Comparison of ENCODE assay signal across 10 mouse cellular contexts in the genomic region with DNA sequence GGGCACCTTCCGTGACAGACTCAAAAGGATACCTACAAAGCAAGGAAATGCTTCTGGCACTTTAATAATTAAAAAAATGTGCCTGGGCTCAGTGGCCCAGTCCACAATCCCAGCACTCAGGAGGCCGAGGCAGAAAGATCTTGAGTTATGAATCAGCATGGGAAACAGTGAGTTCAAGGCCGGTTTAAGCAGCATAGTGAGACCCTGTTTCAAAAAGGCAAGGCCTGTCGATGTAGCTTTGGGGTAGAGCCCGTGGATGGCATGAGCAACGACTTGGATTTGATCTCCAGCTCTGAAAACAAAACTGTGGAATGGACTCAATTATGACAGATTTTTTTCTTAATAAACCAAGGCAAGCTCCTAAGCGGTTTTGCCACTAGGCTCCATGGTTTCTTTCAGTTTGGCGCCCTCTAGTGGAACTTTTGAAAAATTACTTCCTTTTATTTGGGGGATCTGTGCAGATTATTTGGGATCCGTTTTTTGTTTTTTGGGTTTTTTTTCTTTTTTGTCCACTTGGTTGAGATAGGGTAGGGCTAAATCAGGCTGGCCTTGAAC. TPM values are rescaled to one million over a fixed set of nuclear protein-coding genes. Genes with fewer than 3 reads are reported as not detected.
DNase-seq lines count a peak whose midpoint lies in the region; ATAC-seq and TF ChIP-seq lines count a peak whose summit lies in the region.
"Had no signal": no experiment of that assay in that cellular context is flagged by ENCODE, and none has a peak within 500 bp of the region (broad histone marks: within the 10 kb centered on the region; RNA-seq: fewer than 3 reads in every experiment).

No protein-coding gene starts in this region.

- H3K27ac ChIP-seq in kidney, embryonic 14.5 days (ENCODE audit: low read depth, low read length), result no peak overlapping the region
- no peak overlapping the region for H3K27ac ChIP-seq in lung, postnatal 0 days (ENCODE audit: low read length)
- H3K27ac ChIP-seq: embryonic facial prominence, embryonic 12.5 days; macrophage had no signal

- no peaks in the 10 kb centered on the region for H3K4me1 ChIP-seq in kidney, embryonic 14.5 days (ENCODE audit: control insufficient read depth, insufficient read depth, low read length)
- peaks cover 14% of the 10 kb centered on the region for H3K4me1 ChIP-seq in G1E (ENCODE audit: insufficient read depth, low read depth, low read length)
- H3K4me1 ChIP-seq in lung, postnatal 0 days (ENCODE audit: insufficient read depth, low read depth, low read length), result no peaks in the 10 kb centered on the region
- H3K4me1 ChIP-seq: embryonic facial prominence, embryonic 12.5 days had no signal

- no peak overlapping the region for H3K4me3 ChIP-seq in kidney, embryonic 14.5 days (ENCODE audit: low read length)
- H3K4me3 ChIP-seq in G1E (ENCODE audit: low read depth, low read length), result no peak overlapping the region
- H3K4me3 ChIP-seq in lung, postnatal 0 days (ENCODE audit: low read depth, low read length), result no peak overlapping the region
- H3K4me3 ChIP-seq: embryonic facial prominence, embryonic 12.5 days had no signal

- H3K9me3 ChIP-seq in kidney, embryonic 14.5 days (ENCODE audit: control insufficient read depth, low read length), result no peaks in the 10 kb centered on the region
- H3K9me3 ChIP-seq in G1E (replicated peaks), result no peaks in the 10 kb centered on the region
- no peaks in the 10 kb centered on the region for H3K9me3 ChIP-seq in lung, postnatal 0 days (ENCODE audit: low read length)
- H3K9me3 ChIP-seq: embryonic facial prominence, embryonic 12.5 days had no signal

- no peak for ATAC-seq in kidney, embryonic 14.5 days (ENCODE audit: low FRiP score, low TSS enrichment)
- no peak for ATAC-seq in G1E (ENCODE audit: extremely low read depth, insufficient number of reproducible peaks, low FRiP score, poor library complexity, severe bottlenecking)
- no peak for ATAC-seq in lung, postnatal 0 days

- H3K9ac ChIP-seq in kidney, embryonic 14.5 days (ENCODE audit: low read depth, low read length), result no peak overlapping the region
- H3K9ac ChIP-seq in lung, postnatal 0 days (replicated peaks; ENCODE audit: low read depth), result no peak overlapping the region
- H3K9ac ChIP-seq: embryonic facial prominence, embryonic 12.5 days had no signal

- H3K36me3 ChIP-seq in kidney, embryonic 14.5 days (ENCODE audit: control insufficient read depth, insufficient read depth, low read length), result no peaks in the 10 kb centered on the region
- H3K36me3 ChIP-seq in G1E (replicated peaks), result no peaks in the 10 kb centered on the region
- no peaks in the 10 kb centered on the region for H3K36me3 ChIP-seq in lung, postnatal 0 days (ENCODE audit: insufficient read depth, low read length)
- H3K36me3 ChIP-seq: embryonic facial prominence, embryonic 12.5 days had no signal

- peak; percentile 54 for TF ChIP-seq CTCF in G1E (IDR thresholded peaks at IDR 0.05; ENCODE audit: low read depth, low read length)
- peak; percentile 80 for TF ChIP-seq CTCF in lung, postnatal 0 days (IDR thresholded peaks at IDR 0.05)

- no peak for TF ChIP-seq EP300 in lung, postnatal 0 days (IDR thresholded peaks at IDR 0.05)

- no peak overlapping the region for H3K4me2 ChIP-seq in kidney, embryonic 14.5 days (replicated peaks; ENCODE audit: low read depth, low read length)
- H3K4me2 ChIP-seq in lung, postnatal 0 days (replicated peaks; ENCODE audit: low read depth, low read length), result no peak overlapping the region
- H3K4me2 ChIP-seq: embryonic facial prominence, embryonic 12.5 days had no signal

- WGBS in kidney, embryonic 14.5 days, result 24% methylated on average over 9 of the region's 9 CpGs
- WGBS in lung, postnatal 0 days, result 27% methylated on average over 9 of the region's 9 CpGs

- no peaks in the 10 kb centered on the region for H3K27me3 ChIP-seq in kidney, embryonic 14.5 days (ENCODE audit: control insufficient read depth, insufficient read depth, low read length)
- H3K27me3 ChIP-seq in G1E (ENCODE audit: insufficient read depth, low read length), result peaks cover 38% of the 10 kb centered on the region
- no peaks in the 10 kb centered on the region for H3K27me3 ChIP-seq in lung, postnatal 0 days (replicated peaks; ENCODE audit: insufficient read depth, low read length)
- H3K27me3 ChIP-seq: embryonic facial prominence, embryonic 12.5 days had no signal

- peak; percentile 27 for DNase-seq in kidney, adult 18-20 months
- DNase-seq in 3T3-L1 (ENCODE audit: low read depth, low spot score) (peak; percentile 87), G1E (ENCODE audit: low spot score) (peak; percentile 48)
- peak; percentile 78 for DNase-seq in embryo, embryonic 10 days (ENCODE audit: low spot score)
- DNase-seq in lung, postnatal 0 days (ENCODE audit: low spot score), result peak; percentile 88
- no peak for DNase-seq in urinary bladder, postnatal 14 days (ENCODE audit: low spot score)
- DNase-seq in testis, postnatal 10 days (ENCODE audit: low spot score), result no peak

RNA-seq across cellular contexts. Expression of a gene that starts 7.4 kb away (rescaled TPM):
- 4.6 and 11.6 TPM in 2 replicates for polyA plus RNA-seq in kidney, embryonic 14.5 days (2014; fragmentation: Nextera tagmentation; extraction: Ambion mirVana)
- 53.3 and 56.7 TPM in 2 replicates for total RNA-seq in G1E (2014; fragmentation: Nextera tagmentation)
- total RNA-seq in G1E (2017), result 29.5 and 33.9 TPM in 2 replicates
- polyA plus RNA-seq in G1E (2012), result 1.4 and 1.9 TPM in 2 replicates
- 0.45 and 0.54 TPM in 2 replicates for polyA plus RNA-seq in lung, postnatal 0 days (2015; fragmentation: Nextera tagmentation; extraction: Ambion mirVana)

RNA-seq across cellular contexts. Expression of a gene that starts 43.7 kb away (rescaled TPM):
- polyA plus RNA-seq in kidney, embryonic 14.5 days (2014; fragmentation: Nextera tagmentation; extraction: Ambion mirVana), result 12.7 and 19.1 TPM in 2 replicates
- total RNA-seq in G1E (2014; fragmentation: Nextera tagmentation) (26.7 and 26.8 TPM in 2 replicates), G1E (2017) (23.9 and 24.3 TPM in 2 replicates)
- 1.3 and 2.7 TPM in 2 replicates for polyA plus RNA-seq in G1E (2012)
- 8.0 and 8.5 TPM in 2 replicates for polyA plus RNA-seq in lung, postnatal 0 days (2015; fragmentation: Nextera tagmentation; extraction: Ambion mirVana)

Comparison
In these comparisons a context has a peak if more than half of its experiments do, and no peak if none do; other contexts are left out.
1. DNase-seq: peak in kidney, adult 18-20 months (single experiment), 3T3-L1 (single experiment), G1E (single experiment), embryo, embryonic 10 days (single experiment) and lung, postnatal 0 days (single experiment); none in urinary bladder, postnatal 14 days (single experiment) and testis, postnatal 10 days (single experiment).